Mouse (Mus musculus) hindbrain, embryonic 11.5 days (tissue): ENCODE measurements at regions not wholly inside any gene's neighbourhood (a gene's known extent, or its start where the extent isn't known, plus 50 kb on each side); places are given as distances from the start of the nearest gene placed in this dataset.

Experiments used
- ATAC-seq: fragments of 200-750 bp; cut with Nextera tagmentation; 2 replicates; pipeline ENCODE4 v1.8.0; 2017; ENCODE audit warnings: mild to moderate bottlenecking, moderate TSS enrichment, moderate library complexity; ENCODE audit not compliant: low FRiP score
- DNase-seq: peaks from one replicate; pipeline ENCODE4 v3.0.0-alpha.2; 2015; ENCODE audit warnings: low spot score
- H3K27ac ChIP-seq: fragments of 300-500 bp; sonication (generic); 2 replicates; pipeline ENCODE4 v1.5.1; 2014; ENCODE audit warnings: mild to moderate bottlenecking, low read depth, low read length
- H3K27me3 ChIP-seq: fragments of 300-500 bp; sonication (generic); 2 replicates; pipeline ENCODE4 v1.6.1; 2014; ENCODE audit warnings: mild to moderate bottlenecking, low read length, moderate library complexity, mixed read lengths; ENCODE audit not compliant: control insufficient read depth, insufficient read depth
- H3K36me3 ChIP-seq: fragments of 300-500 bp; sonication (generic); 2 replicates; pipeline ENCODE4 v1.6.1; 2014; ENCODE audit warnings: mild to moderate bottlenecking, low read length, moderate library complexity, mixed read lengths; ENCODE audit not compliant: control insufficient read depth, insufficient read depth
- H3K4me1 ChIP-seq: fragments of 300-500 bp; sonication (generic); replicated peaks from 2 replicates; pipeline ENCODE4 v1.6.1; 2014; ENCODE audit warnings: low read length, mixed read lengths; ENCODE audit not compliant: control insufficient read depth, insufficient read depth
- H3K4me2 ChIP-seq: fragments of 300-500 bp; sonication (generic); replicated peaks from 2 replicates; pipeline ENCODE4 v1.6.1; 2014; ENCODE audit warnings: mild to moderate bottlenecking, low read depth, low read length
- H3K4me3 ChIP-seq: fragments of 300-500 bp; sonication (generic); 2 replicates; pipeline ENCODE4 v1.5.1; 2014; ENCODE audit warnings: low read depth, low read length
- H3K9ac ChIP-seq: fragments of 300-500 bp; sonication (generic); 2 replicates; pipeline ENCODE4 v1.6.1; 2014; ENCODE audit warnings: low read depth, low read length
- H3K9me3 ChIP-seq: fragments of 300-500 bp; sonication (generic); 2 replicates; pipeline ENCODE4 v1.6.1; 2016; ENCODE audit warnings: low read length; ENCODE audit not compliant: control insufficient read depth
- WGBS: fragments of 180-500 bp; shearing (Covaris S2); extraction: QIAGEN DNeasy Blood & Tissue Kit; methylation state at CpG from one replicate; pipeline ENCODE4 v1.1.7; 2014; 5-methylcytosine and 5-hydroxymethylcytosine counted together

DNA sequence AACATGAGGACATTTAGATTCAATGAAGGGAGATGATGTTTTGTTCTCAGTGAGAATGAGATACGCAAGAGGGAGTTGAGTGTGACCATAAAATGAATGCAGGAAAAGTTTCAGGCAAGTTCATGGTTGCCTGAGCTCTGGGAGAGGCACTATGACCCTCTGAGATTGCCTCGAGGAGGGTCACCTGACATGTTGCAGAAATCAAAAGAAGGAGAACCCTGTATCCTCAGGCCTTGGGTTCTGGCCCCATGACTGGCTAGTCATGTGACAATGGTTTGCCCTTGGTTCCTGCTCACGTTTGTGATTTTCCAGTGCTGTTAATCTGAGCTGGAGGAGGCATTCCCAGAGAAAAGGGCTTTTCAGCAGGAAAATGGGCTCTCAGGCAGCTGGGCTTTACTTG lies 98.9 kb downstream of the Mab21l3 start:
- DNase-seq (no peak), ATAC-seq (no peak)
- Histone ChIP-seq H3K9ac (no peak overlapping the region), H3K36me3 (no peaks in the 10 kb centered on the region), H3K4me2 (no peak overlapping the region), H3K4me3 (no peak overlapping the region), H3K27me3 (no peaks in the 10 kb centered on the region), H3K4me1 (no peaks in the 10 kb centered on the region), H3K27ac (no peak overlapping the region), H3K9me3 (no peaks in the 10 kb centered on the region)
- WGBS: 58% methylated on average over 3 of the region's 3 CpGs

- ATAC-seq: no peak
- Histone ChIP-seq H3K4me3 (no peak overlapping the region), H3K27ac (no peak overlapping the region), H3K27me3 (no peaks in the 10 kb centered on the region), H3K36me3 (no peaks in the 10 kb centered on the region), H3K4me1 (no peaks in the 10 kb centered on the region), H3K9ac (no peak overlapping the region), H3K4me2 (no peak overlapping the region), H3K9me3 (no peaks in the 10 kb centered on the region)
- no peak for DNase-seq
- WGBS: 71% methylated on average over 3 of the region's 3 CpGs
Measured at GRCm38 (mm10) chr3:101749031-101749632, 99.6 kb downstream of the Mab21l3 start.

DNA sequence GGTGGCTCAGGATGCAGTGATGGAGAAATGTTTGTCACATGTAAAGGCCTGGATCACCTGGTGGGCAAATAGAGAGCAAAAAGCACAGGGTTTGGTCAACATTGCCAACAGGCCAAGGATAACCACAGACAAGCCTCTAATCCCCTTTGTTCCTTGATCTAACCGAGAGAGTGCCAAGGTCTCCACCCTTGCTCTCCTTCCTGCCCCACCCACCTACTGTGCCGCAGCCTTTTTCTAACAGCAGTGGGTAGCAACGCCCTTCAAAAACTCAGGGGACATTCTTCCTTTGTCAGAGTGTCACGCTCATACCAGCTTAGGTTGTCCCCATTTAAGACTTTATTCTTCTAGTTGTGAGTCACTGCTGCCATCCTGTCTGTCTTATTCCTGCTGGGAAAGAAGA lies 100.6 kb downstream of the Mab21l3 start:
- 51% methylated on average over 4 of the region's 4 CpGs for WGBS
- no peak for DNase-seq
- Histone ChIP-seq H3K9ac (no peak overlapping the region), H3K27ac (no peak overlapping the region), H3K36me3 (no peaks in the 10 kb centered on the region), H3K27me3 (no peaks in the 10 kb centered on the region), H3K9me3 (no peaks in the 10 kb centered on the region), H3K4me1 (no peaks in the 10 kb centered on the region), H3K4me2 (no peak overlapping the region), H3K4me3 (no peak overlapping the region)
- no peak for ATAC-seq

GRCm38 (mm10) chr3:101740906-101741305 lies 107.9 kb downstream of the Mab21l3 start:
- Histone ChIP-seq H3K4me3 (no peak overlapping the region), H3K4me1 (no peaks in the 10 kb centered on the region), H3K9me3 (no peaks in the 10 kb centered on the region), H3K9ac (no peak overlapping the region), H3K27me3 (no peaks in the 10 kb centered on the region), H3K4me2 (no peak overlapping the region), H3K27ac (no peak overlapping the region), H3K36me3 (no peaks in the 10 kb centered on the region)
- WGBS: 89% methylated on average over 4 of the region's 4 CpGs
- no peak for ATAC-seq
- DNase-seq: no peak

DNA sequence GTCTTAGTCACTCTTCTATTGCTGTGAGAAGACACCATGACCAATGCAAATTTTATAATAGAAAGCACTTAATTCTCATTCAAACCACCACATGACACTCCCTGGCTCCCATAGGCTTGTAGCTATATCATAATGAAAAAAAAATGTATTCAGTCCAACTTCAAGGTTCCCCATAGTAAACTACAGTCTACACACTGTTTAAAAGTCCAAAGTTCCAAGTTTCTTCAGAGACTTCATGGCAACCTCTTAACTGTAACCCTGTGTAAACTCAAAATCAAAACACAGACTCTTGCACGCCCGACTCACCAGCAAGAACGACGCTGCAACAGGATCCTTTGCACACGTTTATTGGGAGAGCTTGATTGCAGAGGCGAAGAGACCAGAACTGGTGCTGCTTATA lies 111.6 kb downstream of the Mab21l3 start:
- Histone ChIP-seq H3K9me3 (no peaks in the 10 kb centered on the region), H3K27ac (no peak overlapping the region), H3K4me1 (no peaks in the 10 kb centered on the region), H3K4me2 (no peak overlapping the region), H3K9ac (no peak overlapping the region), H3K27me3 (no peaks in the 10 kb centered on the region), H3K4me3 (no peak overlapping the region), H3K36me3 (no peaks in the 10 kb centered on the region)
- ATAC-seq (no peak), DNase-seq (no peak)
- 95% methylated on average over 6 of the region's 6 CpGs for WGBS

DNA sequence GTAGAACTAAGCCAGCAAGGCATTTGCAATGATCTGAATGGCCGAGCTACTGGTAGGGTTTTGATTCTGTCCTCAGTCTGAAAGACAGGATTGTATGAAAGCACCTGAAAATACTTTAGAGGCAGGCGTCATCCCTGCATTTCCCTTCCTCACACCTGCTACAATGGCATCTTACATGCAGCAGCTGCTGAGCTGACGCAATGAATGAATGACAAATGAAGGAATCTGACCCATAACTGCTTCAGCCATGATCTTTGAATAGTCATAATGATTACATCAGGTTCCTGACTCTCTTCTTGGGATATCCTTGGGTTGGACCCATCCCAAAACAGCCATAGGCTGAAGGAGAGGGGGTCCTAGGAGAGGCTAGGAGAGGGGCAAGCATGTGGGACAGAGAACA lies 119.7 kb downstream of the Mab21l3 start:
- H3K9me3 ChIP-seq: no peaks in the 10 kb centered on the region
- H3K4me1 ChIP-seq: no peaks in the 10 kb centered on the region
- H3K4me2 ChIP-seq: no peak overlapping the region
- DNase-seq: no peak
- no peak overlapping the region for H3K9ac ChIP-seq
- no peak for ATAC-seq
- no peak overlapping the region for H3K4me3 ChIP-seq
- no peaks in the 10 kb centered on the region for H3K36me3 ChIP-seq
- 90% methylated on average over 3 of the region's 3 CpGs for WGBS
- no peak overlapping the region for H3K27ac ChIP-seq
- no peaks in the 10 kb centered on the region for H3K27me3 ChIP-seq

DNA sequence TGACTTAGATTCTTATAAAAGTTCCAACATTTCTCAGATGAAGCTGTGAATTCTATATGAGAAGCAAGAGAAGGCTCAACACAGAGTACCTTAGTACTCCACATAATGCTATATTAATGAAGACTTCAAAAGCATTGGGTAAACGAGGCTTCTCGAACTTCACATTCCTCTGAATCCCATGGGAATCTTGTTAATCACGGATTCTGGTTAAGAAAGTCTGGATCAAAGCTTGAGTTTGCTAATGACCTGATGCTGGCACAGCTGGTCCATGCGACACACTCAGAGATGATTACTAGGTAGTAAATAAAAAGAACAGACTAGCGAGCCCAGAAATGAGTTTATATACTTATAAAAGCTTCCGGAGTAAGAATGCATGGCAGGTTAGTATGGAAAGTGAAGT lies 118.4 kb upstream of the Atp1a1 start:
- Histone ChIP-seq H3K4me1 (no peaks in the 10 kb centered on the region), H3K27me3 (no peaks in the 10 kb centered on the region), H3K4me2 (no peak overlapping the region), H3K9me3 (no peaks in the 10 kb centered on the region), H3K9ac (no peak overlapping the region), H3K4me3 (no peak overlapping the region), H3K36me3 (no peaks in the 10 kb centered on the region), H3K27ac (no peak overlapping the region)
- 63% methylated on average over 6 of the region's 6 CpGs for WGBS
- ATAC-seq: no peak
- DNase-seq: no peak

GRCm38 (mm10) chr3:101722001-101722400 lies 117.5 kb upstream of the Atp1a1 start:
- ATAC-seq (no peak), DNase-seq (no peak)
- no peak overlapping the region for H3K9ac ChIP-seq
- H3K9me3 ChIP-seq: no peaks in the 10 kb centered on the region
- H3K4me2 ChIP-seq: no peak overlapping the region
- WGBS: 95% methylated on average over 4 of the region's 4 CpGs
- no peaks in the 10 kb centered on the region for H3K27me3 ChIP-seq
- no peak overlapping the region for H3K4me3 ChIP-seq
- no peaks in the 10 kb centered on the region for H3K36me3 ChIP-seq
- H3K27ac ChIP-seq: no peak overlapping the region
- no peaks in the 10 kb centered on the region for H3K4me1 ChIP-seq

DNA sequence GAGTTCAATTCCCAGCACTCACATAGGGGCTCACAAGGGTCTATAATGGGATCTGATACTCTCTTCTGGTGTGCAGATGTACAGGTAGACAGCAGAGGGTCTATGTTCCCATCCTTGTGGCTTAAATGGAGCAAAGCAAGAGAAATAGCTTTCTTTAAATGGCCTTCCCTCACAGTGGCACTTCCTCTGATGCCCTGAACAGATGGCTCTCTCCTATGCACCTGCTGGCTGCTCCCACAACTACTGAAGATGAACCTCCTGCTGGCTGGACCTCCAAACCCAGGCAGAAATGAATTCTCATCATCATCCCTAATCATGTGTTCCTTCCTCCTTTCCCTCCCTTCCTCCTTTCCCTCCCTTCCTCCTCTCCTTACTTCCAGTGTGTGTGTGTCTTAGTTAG lies 110.9 kb upstream of the Atp1a1 start:
- Histone ChIP-seq H3K4me2 (no peak overlapping the region), H3K9ac (no peak overlapping the region), H3K9me3 (no peaks in the 10 kb centered on the region), H3K27me3 (no peaks in the 10 kb centered on the region), H3K27ac (no peak overlapping the region), H3K36me3 (no peaks in the 10 kb centered on the region), H3K4me1 (0 out of 2 replicates have a peak, but pooled peaks cover 2% of the 10 kb centered on the region), H3K4me3 (no peak overlapping the region)
- ATAC-seq (no peak), DNase-seq (no peak)
